Mouse (Mus musculus): ENCODE measurements around the gene Aip.
"Not testable (repeated sequence)": the region's sequence is repeated elsewhere in the genome, so short reads cannot be mapped to it uniquely, and the experiment has no call there.

Aip gene

GRCm38 (mm10) chr19:4091383-4091782 lies 34.3 kb downstream of the Aip start:
- no peak for DNase-seq (ENCODE audit: low spot score)

GRCm38 (mm10) chr19:4090446-4090845 lies 35.2 kb downstream of the Aip start:
- no peak for DNase-seq (ENCODE audit: low spot score)

GRCm38 (mm10) chr19:4089128-4089527 lies 36.5 kb downstream of the Aip start:
- no peak for DNase-seq (ENCODE audit: low spot score)

DNA sequence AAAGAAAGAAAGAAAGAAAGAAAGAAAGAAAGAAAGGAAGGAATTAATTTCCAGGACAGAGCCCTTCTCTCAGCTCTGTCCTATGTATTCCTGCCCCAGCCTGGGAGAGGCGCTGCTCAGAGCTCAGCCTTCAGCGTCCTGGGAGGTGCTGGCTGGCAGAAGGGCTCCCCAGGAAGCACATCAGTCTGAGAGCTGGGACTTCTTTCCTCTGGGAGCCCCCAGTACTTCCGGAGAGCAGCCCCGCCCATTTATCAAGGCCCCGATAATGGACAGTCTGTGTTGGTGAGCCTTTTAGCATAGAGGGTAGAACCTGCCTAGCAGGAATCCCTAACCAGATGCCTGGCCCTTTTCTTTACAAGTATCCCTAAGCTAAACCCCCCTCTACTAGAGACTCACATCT lies 37.5 kb downstream of the Aip start:
- DNase-seq (ENCODE audit: low spot score), result no peak

GRCm38 (mm10) chr19:4087090-4087489 lies 38.6 kb downstream of the Aip start:
- no peak for DNase-seq (ENCODE audit: low spot score)

GRCm38 (mm10) chr19:4086156-4086555 lies 39.5 kb downstream of the Aip start:
- DNase-seq (ENCODE audit: low spot score), result no peak

GRCm38 (mm10) chr19:4084984-4085383 lies 40.7 kb downstream of the Aip start:
- no peak for DNase-seq (ENCODE audit: low spot score)

GRCm38 (mm10) chr19:4083826-4084225 lies 41.8 kb downstream of the Aip start:
- no peak for DNase-seq (ENCODE audit: low spot score)

GRCm38 (mm10) chr19:4083316-4083715 lies 42.3 kb downstream of the Aip start:
- DNase-seq (ENCODE audit: low spot score), result no peak

DNA sequence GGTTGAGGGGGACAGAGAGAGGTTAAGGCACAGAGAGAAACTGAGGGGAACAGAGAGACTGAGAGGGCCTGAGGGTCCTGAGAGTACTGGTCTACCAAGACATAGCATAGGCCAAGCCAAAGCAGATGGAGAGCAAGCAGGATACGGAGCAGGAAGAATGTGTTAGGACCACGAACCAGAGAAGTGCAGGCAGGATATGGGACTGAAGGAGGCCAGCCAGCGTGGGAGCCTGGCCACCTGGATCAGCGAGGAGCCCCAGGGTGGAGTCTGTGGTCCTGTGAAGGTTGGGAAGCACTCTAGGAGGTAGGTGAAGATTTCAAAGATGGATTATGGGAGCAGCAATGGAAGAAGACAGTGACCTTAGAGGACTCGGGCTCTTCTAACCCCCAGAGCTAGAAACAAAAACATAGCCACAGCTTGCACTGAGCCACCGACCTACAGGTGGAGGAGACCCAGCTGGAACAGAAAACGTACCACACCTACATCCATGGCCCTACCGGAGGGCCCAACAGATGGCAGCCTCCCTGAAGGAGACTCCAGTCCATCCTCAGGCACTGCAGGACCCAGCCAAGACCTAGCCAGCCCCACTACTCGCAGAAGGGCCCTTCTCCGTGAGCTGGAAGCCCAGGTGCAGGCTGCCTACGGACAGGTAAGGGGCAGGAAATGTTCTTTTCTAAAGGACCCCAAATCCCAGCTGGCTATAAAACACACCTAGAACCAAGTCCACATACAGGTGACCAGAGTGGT lies 43.3 kb downstream of the Aip start:
- no peak for DNase-seq (ENCODE audit: low spot score)

DNA sequence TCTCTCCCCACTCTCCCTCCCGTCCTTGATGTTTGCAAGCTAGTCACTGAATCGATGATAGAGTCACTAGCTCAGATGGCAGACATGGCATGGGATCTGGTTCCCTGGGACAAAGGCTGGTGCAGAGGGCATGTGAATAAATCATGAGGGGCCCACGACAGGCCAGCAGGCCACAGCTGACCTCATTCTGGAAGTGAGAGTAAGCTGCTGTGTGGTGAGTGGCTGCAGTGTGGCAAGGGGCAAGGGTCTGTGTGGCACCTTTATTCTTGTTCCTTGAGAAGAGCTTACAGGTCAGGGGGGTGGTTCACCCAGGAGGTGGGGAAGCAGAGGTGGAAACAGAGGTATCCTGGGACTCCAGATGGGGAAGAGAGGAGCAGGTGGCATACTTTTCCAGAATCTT lies 44.3 kb downstream of the Aip start, which contains the start of gene Cabp2:
Gene Cabp2, plus strand, starts transcription at position 185 of the 400 bp plus-strand sequence.
- no peak for DNase-seq (ENCODE audit: low spot score)

DNA sequence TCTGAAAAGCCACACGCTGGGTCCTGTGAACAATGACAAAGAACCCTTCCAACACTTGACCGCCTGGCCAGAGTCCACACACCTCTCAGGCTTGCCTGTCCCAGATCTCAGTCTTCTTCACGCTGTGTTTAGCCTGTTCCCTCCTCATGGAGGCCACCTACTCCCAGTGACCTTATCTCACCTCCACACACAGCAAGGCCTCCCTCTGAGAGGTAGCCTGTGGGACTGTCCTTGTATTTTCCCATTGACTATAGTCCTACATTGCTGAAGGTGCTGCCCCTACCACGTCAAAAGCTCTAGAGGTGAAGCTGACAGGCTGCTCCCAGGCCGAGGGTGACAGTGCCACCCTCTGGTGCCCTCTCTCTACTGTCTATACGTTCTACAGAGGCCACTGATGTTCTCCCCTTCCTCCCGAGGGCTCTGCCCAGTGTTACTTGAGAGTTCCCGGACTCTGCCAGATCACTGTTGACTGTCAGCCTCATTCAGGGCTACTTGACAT lies 45.1 kb downstream of the Aip start:
- no peak for DNase-seq (ENCODE audit: low spot score)

DNA sequence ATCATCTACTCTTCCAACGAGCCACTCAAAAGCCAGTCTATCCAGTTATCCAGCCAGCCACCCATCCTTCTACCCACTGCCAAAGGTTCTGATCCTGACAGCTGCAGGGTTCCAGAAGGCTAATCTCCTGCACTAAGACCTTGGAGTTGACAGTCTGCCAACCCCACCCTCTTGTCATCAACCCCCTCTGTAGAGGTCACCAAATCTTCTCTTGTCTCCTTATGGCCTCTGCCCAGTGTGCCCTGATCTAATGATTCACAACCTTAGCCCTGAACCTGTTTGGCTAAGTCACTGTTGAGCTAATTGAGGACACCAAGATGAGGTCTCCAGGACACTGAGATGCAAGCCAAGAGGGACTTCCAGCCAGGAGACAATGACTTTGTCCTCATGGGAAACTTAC lies 46.1 kb downstream of the Aip start:
- no peak for DNase-seq (ENCODE audit: low spot score)

GRCm38 (mm10) chr19:4075531-4075930 lies 50.1 kb downstream of the Aip start:
- no peak for DNase-seq (ENCODE audit: low spot score)

DNA sequence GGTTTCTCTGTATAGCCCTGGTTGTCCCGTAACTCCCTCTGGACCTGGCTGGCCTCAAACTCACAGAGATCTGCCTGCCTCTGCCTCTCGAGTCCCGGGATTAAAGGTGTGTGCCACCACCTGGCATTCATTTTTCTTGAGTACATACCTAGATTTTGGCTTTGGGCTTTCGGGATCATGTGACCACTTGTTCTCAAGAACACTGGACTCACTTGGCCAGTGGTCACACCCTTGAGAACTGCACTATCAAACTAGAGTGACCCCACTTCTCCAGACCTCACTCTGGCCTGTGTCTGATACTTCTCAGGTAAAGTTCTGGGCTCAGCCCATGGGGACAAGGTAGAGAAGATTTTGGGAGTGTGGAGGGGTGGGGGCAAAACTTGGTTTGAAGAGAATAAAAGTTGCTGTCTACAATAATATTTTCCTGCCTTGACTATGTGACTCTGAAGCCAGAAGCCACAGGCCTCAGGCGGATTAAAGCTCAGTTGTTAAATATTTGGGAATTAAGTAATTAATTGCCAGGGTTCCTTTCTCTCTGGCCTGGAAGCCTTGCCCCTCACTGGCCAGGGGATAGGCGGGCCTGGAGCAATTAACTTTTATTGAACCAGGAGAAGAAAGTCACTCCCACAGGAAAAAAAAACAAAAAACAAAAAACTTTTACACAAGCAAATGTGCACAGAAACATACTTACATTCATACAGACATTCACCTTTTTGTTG lies 52.8 kb downstream of the Aip start:
- DNase-seq (ENCODE audit: low spot score), result no peak

GRCm38 (mm10) chr19:4071406-4071805 lies 54.3 kb downstream of the Aip start:
- DNase-seq (ENCODE audit: low spot score), result no peak

- no peak for DNase-seq (ENCODE audit: low spot score)
Measured at GRCm38 (mm10) chr19:4070756-4071155, 54.9 kb downstream of the Aip start.

- no peak for DNase-seq (ENCODE audit: low spot score)
Measured at GRCm38 (mm10) chr19:4070311-4070710, 55.3 kb downstream of the Aip start.

DNA sequence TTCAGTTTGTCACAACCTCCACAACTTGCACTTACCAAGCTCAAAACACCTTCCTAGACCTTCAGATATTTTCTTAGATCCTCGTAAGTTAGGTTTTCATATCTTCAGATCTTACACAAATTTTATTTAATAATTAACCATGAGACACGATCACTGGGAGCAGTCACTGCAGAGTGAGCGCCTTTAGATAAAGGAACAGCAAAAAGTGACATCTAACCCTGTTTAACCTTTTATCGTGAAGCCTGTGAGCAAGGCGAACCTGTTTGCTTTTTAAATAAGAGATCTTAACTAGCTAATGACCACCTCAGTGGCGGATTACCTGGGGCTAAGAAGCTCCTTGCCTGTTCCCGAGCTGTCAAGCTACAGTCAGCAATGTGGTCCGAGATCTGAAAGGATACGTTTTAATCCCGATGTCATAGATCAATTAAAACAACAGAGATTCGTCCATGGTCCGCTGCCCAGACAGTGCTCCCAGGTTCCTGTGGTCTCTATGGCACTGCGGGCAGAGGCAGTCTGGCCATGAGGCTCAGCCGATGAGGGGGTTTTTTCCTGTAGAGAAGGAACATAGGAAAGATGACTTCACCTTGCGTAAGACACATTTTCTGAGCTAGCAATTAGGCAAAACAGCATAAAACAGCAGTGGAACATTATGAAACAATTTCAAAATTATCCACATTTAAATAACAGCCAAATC lies 56.8 kb downstream of the Aip start:
- no peak for DNase-seq (ENCODE audit: low spot score)

DNA sequence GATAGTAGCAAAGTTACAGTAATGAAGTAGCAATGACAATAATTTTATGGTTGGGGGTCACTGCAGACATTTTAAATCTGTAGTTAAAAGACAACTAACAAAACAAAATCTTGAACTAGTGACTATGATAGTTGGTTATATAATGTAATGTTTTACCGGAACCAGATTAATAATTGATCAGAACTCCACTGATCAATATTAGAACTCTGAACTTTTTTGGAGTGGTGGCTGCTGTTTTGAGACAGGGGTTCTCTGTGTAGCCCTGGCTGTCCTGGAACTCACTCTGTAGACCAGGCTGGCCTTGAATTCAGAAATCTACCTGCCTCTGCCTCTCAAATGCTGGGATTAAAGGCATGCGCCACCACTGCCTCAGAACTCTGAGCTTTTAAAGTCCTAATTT lies 57.4 kb downstream of the Aip start:
- DNase-seq (ENCODE audit: low spot score), result not testable (repeated sequence)

GRCm38 (mm10) chr19:4066877-4067276 lies 58.8 kb downstream of the Aip start:
- no peak for DNase-seq (ENCODE audit: low spot score)

GRCm38 (mm10) chr19:4066280-4066679 lies 59.4 kb downstream of the Aip start:
- DNase-seq (ENCODE audit: low spot score), result no peak

GRCm38 (mm10) chr19:4064501-4064900 lies 61.2 kb downstream of the Aip start:
- DNase-seq (ENCODE audit: low spot score), result not testable (repeated sequence)

Measured in c-Kit-positive CD71-positive TER-119-positive erythroid progenitor cells, embryonic 14.5 days (primary cell).